Mouse (Mus musculus): ENCODE measurements around the gene Gm9376.

Gm9376 gene

GRCm38 (mm10) chr14:118266660-118267059 lies at the start of gene Gm9376:
Gene Gm9376 (plus strand): TSS chr14:118266960.
- DNase-seq (ENCODE audit: low spot score), result no peak

- no peak for DNase-seq (ENCODE audit: low spot score)
These were observed 45.9 kb upstream of the Gm9376 start for GRCm38 (mm10) chr14:118220885-118221284.

GRCm38 (mm10) chr14:118225061-118225743 lies 41.6 kb upstream of the Gm9376 start:
- DNase-seq (ENCODE audit: low spot score), result no peak

- no peak for DNase-seq (ENCODE audit: low spot score)
These were observed 40.8 kb upstream of the Gm9376 start for GRCm38 (mm10) chr14:118225911-118226310.

- no peak for DNase-seq (ENCODE audit: low spot score)
These were observed 40.1 kb upstream of the Gm9376 start for GRCm38 (mm10) chr14:118226471-118227155.

DNA sequence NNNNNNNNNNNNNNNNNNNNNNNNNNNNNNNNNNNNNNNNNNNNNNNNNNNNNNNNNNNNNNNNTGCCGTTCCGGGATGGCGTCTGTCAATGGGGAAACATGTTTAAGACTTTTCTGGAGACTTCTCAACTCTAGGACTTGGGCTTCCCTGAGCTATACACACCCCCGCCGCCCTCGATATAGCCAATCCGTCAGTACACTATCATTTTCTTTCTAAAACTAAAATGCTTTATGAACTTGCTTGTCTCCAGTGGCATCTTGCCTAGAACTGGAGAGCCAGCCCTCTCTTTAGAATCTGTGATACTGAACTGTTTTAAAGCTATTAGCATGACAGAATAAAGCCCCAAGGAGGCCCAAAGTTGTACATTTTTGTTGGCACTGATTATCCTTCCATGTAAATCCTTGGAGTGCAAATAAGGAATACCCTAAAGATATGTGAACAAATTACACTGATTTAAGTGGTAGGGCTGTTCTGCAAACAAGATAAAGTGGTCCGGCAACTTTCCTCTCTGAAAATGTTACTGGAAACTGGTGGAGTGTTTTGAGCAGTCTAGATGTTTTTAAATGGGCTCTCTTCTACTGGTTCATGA lies 34.3 kb upstream of the Gm9376 start:
- DNase-seq (ENCODE audit: low spot score), result no peak

DNA sequence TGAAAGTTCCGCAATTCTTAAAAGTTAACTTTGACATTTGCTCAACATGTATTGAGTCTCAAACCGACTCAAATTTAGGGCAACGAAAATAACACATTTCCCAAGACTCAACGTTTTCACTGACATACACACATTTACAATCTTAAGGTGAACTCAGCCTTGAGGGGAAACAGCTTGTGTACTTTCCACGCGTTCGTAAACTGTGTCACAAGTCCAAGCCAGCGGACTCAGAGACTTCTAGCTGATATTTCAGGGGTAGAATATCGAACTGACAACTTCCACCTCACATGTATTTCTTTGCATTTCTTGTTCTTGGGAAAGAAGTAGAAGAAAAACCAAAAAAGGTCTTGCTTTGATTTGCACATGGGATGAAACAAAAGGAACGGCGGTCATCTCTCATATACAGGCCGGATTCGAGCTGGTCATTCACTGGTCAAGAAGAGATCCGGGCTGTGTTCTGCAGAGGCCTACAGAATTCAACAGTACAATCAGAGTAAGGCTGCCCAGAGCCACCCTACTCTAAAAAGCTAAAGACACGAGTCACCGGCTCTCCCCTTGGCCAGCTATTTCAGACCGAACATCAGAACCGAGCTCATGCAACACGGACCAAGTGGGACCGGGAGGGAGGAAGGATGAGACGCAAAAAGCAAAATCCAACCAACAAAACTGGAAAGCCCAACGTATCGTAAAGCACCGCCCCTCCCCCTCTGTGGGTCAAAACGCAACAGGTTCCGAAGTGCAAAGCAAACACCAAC lies 32.8 kb upstream of the Gm9376 start:
- no peak for DNase-seq (ENCODE audit: low spot score)

- no peak for DNase-seq (ENCODE audit: low spot score)
These were observed 32.1 kb upstream of the Gm9376 start for GRCm38 (mm10) chr14:118234541-118235210.

- no peak for DNase-seq (ENCODE audit: low spot score)
These were observed 31.3 kb upstream of the Gm9376 start for GRCm38 (mm10) chr14:118235361-118235972.

DNA sequence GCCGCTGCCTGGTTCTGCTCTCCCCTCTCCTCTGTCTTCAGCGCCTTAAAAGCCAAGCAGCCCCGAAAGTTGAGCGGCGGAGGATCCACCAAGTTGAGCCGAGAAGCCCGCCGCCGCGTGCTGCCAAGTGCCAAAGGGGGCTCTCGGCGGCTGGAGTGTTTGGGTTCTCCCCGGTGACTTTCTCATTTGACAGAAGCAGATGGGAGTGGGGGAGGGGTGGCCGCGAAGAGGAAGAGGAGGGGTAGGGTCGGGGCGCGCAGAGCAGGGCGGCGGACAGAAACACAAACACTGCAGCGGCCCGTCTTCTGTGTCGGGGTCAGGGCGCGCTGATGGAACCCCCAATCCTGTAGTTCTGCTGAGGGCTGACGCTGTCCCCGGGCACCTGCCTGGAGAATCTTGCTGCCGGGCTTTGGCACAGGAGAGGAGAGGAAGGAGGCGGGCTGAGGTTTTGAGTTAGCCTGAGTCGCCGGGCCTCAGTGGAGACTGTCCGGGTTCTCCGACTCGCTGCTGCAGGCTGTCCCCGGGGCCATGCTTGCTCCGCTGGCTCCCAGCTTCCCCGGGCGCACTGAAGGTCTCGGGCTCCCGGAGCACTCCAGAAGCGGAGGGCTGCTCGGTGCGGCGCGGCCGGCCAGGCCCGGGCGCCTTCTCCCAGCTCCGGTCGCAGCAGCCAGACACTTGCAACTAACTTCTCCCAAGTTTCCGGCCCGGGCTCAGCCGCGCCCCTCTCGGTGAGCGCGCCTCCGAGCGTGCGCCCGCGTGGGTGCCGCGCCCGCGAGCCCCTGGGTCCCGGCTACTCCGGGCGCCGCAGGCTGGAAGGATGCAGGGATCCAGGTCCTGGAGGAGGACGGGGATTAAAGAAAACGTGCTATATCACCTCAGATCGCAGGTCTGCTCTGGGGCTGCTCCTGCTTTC lies 30.5 kb upstream of the Gm9376 start:
- no peak for DNase-seq (ENCODE audit: low spot score)

GRCm38 (mm10) chr14:118236886-118237289 lies 29.9 kb upstream of the Gm9376 start, which contains the start of gene Sox21:
Gene Sox21 (minus strand): TSS chr14:118237030.
- DNase-seq (ENCODE audit: low spot score), result no peak

- no peak for DNase-seq (ENCODE audit: low spot score)
These were observed 29.0 kb upstream of the Gm9376 start for GRCm38 (mm10) chr14:118237786-118238185.

GRCm38 (mm10) chr14:118239351-118239750 lies 27.4 kb upstream of the Gm9376 start:
- DNase-seq (ENCODE audit: low spot score), result no peak

DNA sequence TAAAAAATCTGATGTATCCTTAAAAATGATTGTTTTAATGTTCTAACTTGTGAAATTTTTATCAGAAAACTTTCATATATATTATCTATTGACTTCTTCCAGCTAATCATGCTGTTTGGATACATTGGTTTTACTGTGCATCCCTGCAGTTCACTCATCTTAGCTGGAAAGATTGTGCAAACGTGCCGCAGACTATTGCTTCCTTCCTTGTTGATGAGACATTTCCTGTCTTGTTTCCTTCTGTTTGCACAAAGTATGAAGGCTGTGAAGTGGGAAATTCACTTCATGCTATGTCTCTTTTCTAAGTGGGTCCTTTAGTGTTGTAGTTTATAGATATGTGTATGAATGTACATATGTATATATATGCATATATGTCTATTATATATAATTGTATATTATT lies 25.3 kb upstream of the Gm9376 start:
- DNase-seq (ENCODE audit: low spot score), result no peak

GRCm38 (mm10) chr14:118253381-118253780 lies 13.4 kb upstream of the Gm9376 start:
- DNase-seq (ENCODE audit: low spot score), result no peak

DNA sequence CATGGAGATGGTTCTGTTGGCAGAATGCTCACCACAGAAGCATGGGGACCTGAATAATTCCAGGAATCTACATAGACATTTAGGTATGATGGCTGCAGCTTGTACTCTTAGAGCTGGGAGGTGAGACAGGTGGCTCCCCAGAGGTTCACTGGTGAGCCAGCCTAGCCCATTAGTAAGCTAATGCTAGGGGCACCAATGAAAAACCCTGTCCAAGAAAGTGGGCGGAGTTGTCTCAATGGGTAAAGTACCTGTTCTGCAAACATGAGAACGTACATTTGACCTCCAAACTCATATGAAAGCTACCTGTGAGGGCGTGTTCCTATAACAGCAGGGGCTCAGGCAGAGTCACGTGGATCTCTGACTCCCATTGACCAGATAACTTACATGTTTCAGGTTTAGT lies 2.1 kb downstream of the Gm9376 start:
- DNase-seq (ENCODE audit: low spot score), result no peak

DNA sequence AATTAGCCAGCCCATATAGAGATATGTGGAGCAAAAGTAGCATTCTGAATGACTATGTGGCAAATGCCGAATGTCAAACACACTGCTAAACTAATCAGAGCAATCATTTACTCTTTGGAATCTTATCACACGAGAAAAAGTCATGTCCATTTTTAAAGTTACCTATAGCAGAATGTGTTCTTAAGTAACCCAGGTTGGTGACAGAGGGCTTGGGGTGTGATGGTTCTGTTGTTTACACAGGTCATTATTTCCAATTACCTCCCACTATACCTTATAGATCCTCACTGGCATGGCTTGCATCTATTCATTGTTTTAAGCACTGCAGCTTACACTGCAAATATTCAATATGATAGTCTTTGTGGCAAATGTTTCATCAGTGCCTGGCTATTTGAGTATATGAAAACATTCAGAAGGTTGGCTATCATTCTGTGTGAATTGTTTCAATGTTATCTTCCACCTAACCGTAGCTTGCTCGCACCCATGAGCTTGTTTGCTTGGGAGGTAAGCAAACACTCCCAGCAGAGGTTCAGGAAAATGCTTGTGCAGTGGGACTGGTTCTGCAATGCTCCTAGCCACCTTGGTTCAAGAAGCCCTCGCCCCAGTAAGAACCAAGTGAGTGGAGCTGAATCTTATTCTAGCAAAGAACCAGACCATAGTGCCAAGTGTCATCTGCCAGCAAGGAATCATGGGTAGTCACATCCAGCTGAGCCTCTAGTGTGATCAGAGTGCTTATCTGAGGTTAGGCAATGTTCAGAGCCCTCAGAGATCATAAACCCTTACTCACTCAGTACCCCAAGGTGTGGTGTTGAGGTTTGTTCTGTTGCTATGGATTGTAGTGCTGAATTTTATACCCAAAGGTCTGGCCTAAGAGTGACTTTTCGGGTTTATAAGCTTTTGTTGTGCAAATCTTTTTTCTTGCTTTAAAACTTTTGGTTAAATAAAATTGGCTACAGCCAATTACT lies 6.1 kb downstream of the Gm9376 start:
- no peak for DNase-seq (ENCODE audit: low spot score)

GRCm38 (mm10) chr14:118277704-118278498 lies 11.1 kb downstream of the Gm9376 start:
- no peak for DNase-seq (ENCODE audit: low spot score)
